Mouse (Mus musculus) heart, adult 2 months (tissue): ENCODE measurements around the gene Mrpl38. TPM values are rescaled to one million over a fixed set of nuclear protein-coding genes. Genes with fewer than 3 reads are reported as not detected.

Experiments used
- DNase-seq, 2 experiments: peaks; one replicate each; pipeline ENCODE4 v3.0.0; 2021
- H3K27ac ChIP-seq: fragments of 200-600 bp; 2 replicates; pipeline ENCODE4 v1.8.1; 2022
- H3K27me3 ChIP-seq: fragments of 200-500 bp; 2 replicates; pipeline ENCODE4 v1.6.1; 2012; ENCODE audit warnings: mild to moderate bottlenecking, low read length, inconsistent platforms, mixed read lengths; ENCODE audit not compliant: control insufficient read depth, insufficient read depth
- H3K36me3 ChIP-seq: fragments of 200-500 bp; 2 replicates; pipeline ENCODE4 v1.6.1; 2012; ENCODE audit warnings: low read length, inconsistent platforms; ENCODE audit not compliant: control insufficient read depth, insufficient read depth
- H3K4me1 ChIP-seq: fragments of 200-500 bp; 2 replicates; pipeline ENCODE4 v1.6.1; 2011; ENCODE audit warnings: low read length; ENCODE audit not compliant: control insufficient read depth, insufficient read depth
- H3K4me3 ChIP-seq: fragments of 200-600 bp; 2 replicates; pipeline ENCODE4 v1.8.1; 2022
- H3K79me2 ChIP-seq: fragments of 200-500 bp; replicated peaks from 2 replicates; pipeline ENCODE4 v1.6.1; 2012; ENCODE audit warnings: mild to moderate bottlenecking, inconsistent platforms, low read length, moderate library complexity, mixed read lengths; ENCODE audit not compliant: control insufficient read depth, insufficient read depth
- H3K9ac ChIP-seq: fragments of 200-500 bp; 2 replicates; pipeline ENCODE4 v1.6.1; 2012; ENCODE audit warnings: low read depth, mild to moderate bottlenecking, control low read depth, inconsistent platforms, low read length, mixed read lengths
- CTCF ChIP-seq: fragments of 200-600 bp; IDR thresholded peaks from 2 replicates; pipeline ENCODE4 v1.8.1; 2022; ENCODE audit warnings: antibody characterized with exemption, mild to moderate bottlenecking, moderate library complexity
- EP300 ChIP-seq: fragments of 200-500 bp; IDR thresholded peaks from 2 replicates; pipeline ENCODE4 v1.6.1; 2011; ENCODE audit warnings: low read depth, low read length, control low read depth; ENCODE audit not compliant: insufficient read depth
- POLR2A ChIP-seq: fragments of 200-500 bp; IDR thresholded peaks from 2 replicates; pipeline ENCODE4 v1.6.1; 2011; ENCODE audit warnings: mild to moderate bottlenecking, low read depth, low read length, control low read depth; ENCODE audit not compliant: insufficient read depth
- WGBS: fragments of 180-500 bp; shearing (Covaris S2); methylation state at CpG from one replicate; pipeline ENCODE4 v1.1.7; 2018; 5-methylcytosine and 5-hydroxymethylcytosine counted together
- intact Hi-C: fragments of 180-260 bp; cut with DNase I; formaldehyde crosslinking; loops from one replicate; pipeline ENCODE4 v1.15.1; 2025
- polyA plus RNA-seq: library from polyadenylated mRNA; depleted of rRNA; stranded (reverse); fragments of >200 nt; gene quantifications from 2 replicates; pipeline ENCODE4 v1.2.3, GENCODE M21; 2012
- total RNA-seq, 2 experiments: library from RNA; stranded (reverse); gene quantifications; 2 replicates each; pipeline ENCODE4 v1.2.3; 2021

Mrpl38 gene
- total and polyA plus RNA-seq, 3 experiments: 55.5 to 59.7 (median 56.8) TPM

DNA sequence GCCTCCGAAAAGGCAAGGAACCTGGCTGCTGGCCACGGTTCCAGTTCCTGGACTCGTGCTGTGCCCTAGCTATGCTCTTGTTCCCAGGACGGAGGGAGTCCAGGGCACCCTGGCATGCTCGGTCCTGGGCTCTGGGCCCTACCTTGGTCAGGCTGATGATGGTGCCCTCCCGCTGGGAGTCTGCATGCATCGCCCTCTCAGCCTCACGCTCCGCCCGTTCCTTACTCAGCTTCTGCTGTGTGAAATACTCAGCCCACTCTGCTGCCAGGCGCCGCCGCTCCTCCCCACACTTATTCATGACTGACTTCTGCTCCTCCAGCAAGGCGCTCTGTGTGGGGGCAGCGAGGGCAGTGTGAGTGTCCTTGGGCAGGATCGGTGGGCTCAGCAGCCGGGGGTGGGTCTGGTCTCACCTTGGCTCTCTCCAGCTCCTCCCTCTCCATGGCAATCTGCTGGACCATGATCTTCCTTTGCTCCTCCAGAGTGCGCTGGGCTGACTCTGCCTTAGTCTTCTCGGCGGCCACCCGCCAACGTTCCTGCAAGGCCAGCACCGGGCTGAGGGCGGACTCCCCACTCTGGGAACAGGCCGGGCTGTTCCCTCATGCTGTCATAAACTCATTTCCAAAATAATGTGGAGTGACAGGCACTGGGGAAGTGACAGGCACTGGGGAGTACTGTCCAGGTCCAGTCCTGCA, 7.8 kb upstream of the Mrpl38 start:
- no peaks in the 10 kb centered on the region for H3K36me3 ChIP-seq
- no peaks in the 10 kb centered on the region for H3K27me3 ChIP-seq
- H3K4me1 ChIP-seq: no peaks in the 10 kb centered on the region
- no peak overlapping the region for H3K27ac ChIP-seq
- 79% methylated on average over 25 of the region's 25 CpGs for WGBS
- H3K79me2 ChIP-seq: no peaks in the 10 kb centered on the region
- no peak overlapping the region for H3K4me3 ChIP-seq
- peak; percentile 35 to 41 for DNase-seq
- no peak overlapping the region for H3K9ac ChIP-seq
- TF ChIP-seq EP300 (no peak), CTCF (no peak), POLR2A (no peak)
- intact Hi-C loops: no loop called here

- WGBS: 77% methylated on average over 18 of the region's 18 CpGs
- DNase-seq: no peak
- Histone ChIP-seq H3K27ac (no peak overlapping the region), H3K36me3 (no peaks in the 10 kb centered on the region), H3K4me3 (no peak overlapping the region), H3K9ac (no peak overlapping the region), H3K79me2 (no peaks in the 10 kb centered on the region), H3K27me3 (no peaks in the 10 kb centered on the region), H3K4me1 (no peaks in the 10 kb centered on the region)
- TF ChIP-seq CTCF: no peak
- TF ChIP-seq EP300: no peak
- TF ChIP-seq POLR2A: no peak
- intact Hi-C loops: no loop called here
These were observed 7.0 kb upstream of the Mrpl38 start for GRCm38 (mm10) chr11:116145481-116146293.

- Histone ChIP-seq H3K79me2 (no peaks in the 10 kb centered on the region), H3K27ac (no peak overlapping the region), H3K27me3 (no peaks in the 10 kb centered on the region), H3K9ac (no peak overlapping the region), H3K4me1 (no peaks in the 10 kb centered on the region; the same call in 1 of the 2 replicates), H3K4me3 (no peak overlapping the region), H3K36me3 (no peaks in the 10 kb centered on the region)
- DNase-seq: no peak
- 85% methylated on average over 3 of the region's 3 CpGs for WGBS
- TF ChIP-seq EP300 (no peak), CTCF (no peak), POLR2A (no peak)
- intact Hi-C loops: loop anchor here (2.0 kb wide), 1 partner anchor 23 kb away; no protein-coding TSS in a partner anchor
These were observed 4.8 kb upstream of the Mrpl38 start for GRCm38 (mm10) chr11:116143468-116143867.

GRCm38 (mm10) chr11:116142211-116142991, 3.7 kb upstream of the Mrpl38 start:
- no peak for DNase-seq
- Histone ChIP-seq H3K27me3 (no peaks in the 10 kb centered on the region), H3K4me3 (no peak overlapping the region), H3K36me3 (no peaks in the 10 kb centered on the region), H3K9ac (no peak overlapping the region), H3K79me2 (peaks cover 2% of the 10 kb centered on the region; the same call in 1 of the 2 replicates), H3K4me1 (no peaks in the 10 kb centered on the region; the same call in none of the 2 replicates), H3K27ac (no peak overlapping the region)
- WGBS: 71% methylated on average over 10 of the region's 10 CpGs
- intact Hi-C loops: loop anchor here (2.0 kb wide), 1 partner anchor 24 kb away; no protein-coding TSS in a partner anchor
- TF ChIP-seq CTCF: no peak
- TF ChIP-seq EP300: no peak
- TF ChIP-seq POLR2A: no peak

DNA sequence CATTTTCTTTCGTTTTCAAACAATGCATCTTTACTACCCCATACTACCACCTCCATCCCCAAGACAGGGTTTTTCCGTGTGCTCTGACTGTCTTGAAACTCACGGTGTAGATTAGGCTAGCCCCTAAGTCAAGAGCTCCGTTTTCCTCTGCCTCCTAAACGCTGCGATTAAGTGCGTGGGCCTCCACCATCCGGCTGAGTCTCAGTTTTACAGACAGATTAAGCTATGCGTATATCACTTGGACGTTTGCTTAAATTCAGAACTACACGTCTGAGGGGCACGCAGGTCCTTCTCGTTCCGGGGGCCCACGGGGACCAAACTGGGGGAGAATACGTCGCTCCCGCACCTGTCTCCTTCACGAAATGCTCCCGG, 586 bp downstream of the Mrpl38 start:
- Histone ChIP-seq H3K27me3 (no peaks in the 10 kb centered on the region), H3K36me3 (no peaks in the 10 kb centered on the region), H3K4me1 (no peaks in the 10 kb centered on the region; the same call in none of the 2 replicates), H3K27ac (peak overlapping the region; percentile 63), H3K4me3 (peak overlapping the region; percentile 71), H3K9ac (peak overlapping the region; percentile 71), H3K79me2 (peaks cover 2% of the 10 kb centered on the region; the same call in 1 of the 2 replicates)
- no peak for DNase-seq
- TF ChIP-seq EP300 (no peak), POLR2A (no peak), CTCF (no peak)
- intact Hi-C loops: loop anchor here (2.0 to 10.0 kb wide), 3 partner anchors 61 to 203 kb away; partner anchors contain the start of genes Acox1, Recql5, Sap30bp and Ten1
- 2% methylated on average over 20 of the region's 20 CpGs for WGBS
